9 mouse cellular contexts compared by ENCODE assay signal in genomic region chr6:147664339-147664738, GRCm38 (mm10).
A peak's percentile ranks its signal among the peaks of the same experiment; 100 is the strongest.
DNase-seq lines count a peak whose midpoint lies in the region; ATAC-seq and TF ChIP-seq lines count a peak whose summit lies in the region.
"Had no signal": no experiment of that assay in that cellular context is flagged by ENCODE, and none has a peak within 500 bp of the region (broad histone marks: within the 10 kb centered on the region; RNA-seq: fewer than 3 reads in every experiment).

No protein-coding gene starts in this region.

- ATAC-seq in hindbrain, postnatal 0 days: no peak
- ATAC-seq in hindbrain, embryonic 14.5 days (ENCODE audit: low FRiP score): no peak

- H3K9me3 ChIP-seq in hindbrain, postnatal 0 days (ENCODE audit: low read length): no peaks in the 10 kb centered on the region
- no peaks in the 10 kb centered on the region for H3K9me3 ChIP-seq in hindbrain, embryonic 14.5 days (ENCODE audit: control insufficient read depth, low read length)

- no peak overlapping the region for H3K4me3 ChIP-seq in hindbrain, postnatal 0 days (ENCODE audit: low read length)
- no peak overlapping the region for H3K4me3 ChIP-seq in hindbrain, embryonic 14.5 days (replicated peaks; ENCODE audit: low read length)
- H3K4me3 ChIP-seq: erythroblast, embryonic 14.5 days had no signal

- WGBS in hindbrain, postnatal 0 days: 51% methylated on average over 3 of the region's 3 CpGs
- whole genome bisulfite sequencing in hindbrain, embryonic 14.5 days: 51% methylated on average over 3 of the region's 3 CpGs

- no peak overlapping the region for H3K27ac ChIP-seq in hindbrain, postnatal 0 days
- H3K27ac ChIP-seq in hindbrain, embryonic 14.5 days: no peak overlapping the region

- H3K4me1 ChIP-seq in hindbrain, postnatal 0 days (ENCODE audit: insufficient read depth, low read length): no peaks in the 10 kb centered on the region
- H3K4me1 ChIP-seq in hindbrain, embryonic 14.5 days (replicated peaks; ENCODE audit: control insufficient read depth, insufficient read depth, low read length): no peaks in the 10 kb centered on the region

- no peak overlapping the region for H3K4me2 ChIP-seq in hindbrain, postnatal 0 days (ENCODE audit: low read depth, low read length)
- H3K4me2 ChIP-seq in hindbrain, embryonic 14.5 days (replicated peaks): no peak overlapping the region

- TF ChIP-seq CTCF in hindbrain, postnatal 0 days (IDR thresholded peaks at IDR 0.05; ENCODE audit: low read depth): peak; percentile 59

- H3K9ac ChIP-seq in hindbrain, postnatal 0 days (replicated peaks; ENCODE audit: low read length): no peak overlapping the region
- no peak overlapping the region for H3K9ac ChIP-seq in hindbrain, embryonic 14.5 days

- no peaks in the 10 kb centered on the region for H3K36me3 ChIP-seq in hindbrain, postnatal 0 days (ENCODE audit: insufficient read depth, low read length)
- H3K36me3 ChIP-seq in hindbrain, embryonic 14.5 days (replicated peaks; ENCODE audit: control insufficient read depth, insufficient read depth): no peaks in the 10 kb centered on the region

- DNase-seq in hindbrain, postnatal 0 days (ENCODE audit: low spot score): peak; percentile 58
- no peak for DNase-seq in hindbrain, embryonic 14.5 days (ENCODE audit: low spot score)
- peak; percentile 72 for DNase-seq in 3T3-L1 (ENCODE audit: low read depth, low spot score)
- peak; percentile 10 for DNase-seq in MN1 (ENCODE audit: low spot score)
- peak; percentile 76 to 83 for DNase-seq in cerebellum, postnatal 10 days
- peak; percentile 48 for DNase-seq in induced T-regulatory cell, adult 2 months (ENCODE audit: low read depth)
- peak; percentile 31 to 52 for DNase-seq in lung, postnatal 4 days
- no peak for DNase-seq in yolk sac, embryonic 10.5 days (ENCODE audit: low spot score)

- no peaks in the 10 kb centered on the region for H3K27me3 ChIP-seq in hindbrain, postnatal 0 days (ENCODE audit: insufficient read depth, low read length)
- H3K27me3 ChIP-seq in hindbrain, embryonic 14.5 days (ENCODE audit: control insufficient read depth, insufficient read depth, low read length): no peaks in the 10 kb centered on the region

Comparison
In these comparisons a context has a peak if more than half of its experiments do, and no peak if none do; other contexts are left out.
1. DNase-seq: peak in hindbrain, postnatal 0 days (single experiment), 3T3-L1 (single experiment), MN1 (single experiment), cerebellum, postnatal 10 days (2 of 2), induced T-regulatory cell, adult 2 months (single experiment) and lung, postnatal 4 days (2 of 2); none in hindbrain, embryonic 14.5 days (single experiment) and yolk sac, embryonic 10.5 days (single experiment).